Mouse (Mus musculus): ENCODE measurements around the gene Arhgef12. TPM values are rescaled to one million over a fixed set of nuclear protein-coding genes. Genes with fewer than 3 reads are reported as not detected.

The Arhgef12 gene
- polyA plus RNA-seq, 1 experiment from 2014 or later: 12.2 TPM

- no peak overlapping the region for H3K4me2 ChIP-seq (replicated peaks)
- no peaks in the 10 kb centered on the region for H3K27me3 ChIP-seq
- no peak overlapping the region for H3K4me3 ChIP-seq (replicated peaks)
- WGBS: 46% methylated on average over 4 of the region's 4 CpGs
- peaks cover 39% of the 10 kb centered on the region for H3K4me1 ChIP-seq
- no peak overlapping the region for H3K27ac ChIP-seq (replicated peaks)
- no peaks in the 10 kb centered on the region for H3K36me3 ChIP-seq
- H3K9me3 ChIP-seq (replicated peaks): no peaks in the 10 kb centered on the region
- no peak overlapping the region for H3K9ac ChIP-seq
- ATAC-seq (ENCODE audit: insufficient number of reproducible peaks, low FRiP score, low TSS enrichment, low read depth): no peak
Observed at GRCm38 (mm10) chr9:43098922-43099321, 8.1 kb downstream of the Arhgef12 start.

DNA sequence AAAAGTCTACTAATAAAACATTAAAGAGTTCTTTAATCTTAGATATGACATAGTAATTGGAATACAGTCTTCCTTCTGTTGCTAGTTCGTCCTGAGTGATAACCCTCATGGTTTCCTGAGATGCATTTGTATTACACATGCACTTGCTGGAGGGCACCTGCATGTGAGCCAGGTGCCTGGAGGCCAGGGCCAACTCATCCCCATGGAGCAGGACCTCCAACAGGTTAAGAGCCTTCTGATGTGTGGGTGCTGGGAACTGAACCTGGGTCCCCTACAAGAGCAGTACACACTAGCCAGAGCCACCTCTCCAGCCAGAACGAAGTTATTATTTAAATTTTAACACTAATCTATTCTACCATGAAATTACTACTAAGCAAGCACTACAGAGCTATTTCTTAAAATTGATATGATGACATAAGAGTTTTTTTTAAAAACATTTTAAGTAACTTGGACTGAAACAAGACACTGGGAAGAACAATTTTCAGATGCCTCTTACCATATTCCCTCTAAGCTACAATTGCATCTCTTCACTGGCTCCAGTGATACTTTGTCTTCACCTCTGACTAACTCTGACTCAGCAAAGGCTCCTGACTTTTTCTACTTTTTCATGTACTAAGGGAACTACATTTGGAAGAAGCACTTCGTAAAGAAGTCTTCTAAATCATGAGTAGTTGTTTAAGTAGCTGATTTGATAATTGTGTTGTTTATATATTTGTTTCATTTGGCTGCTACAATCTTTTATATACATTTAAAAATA is 9.1 kb downstream of the Arhgef12 start:
- Histone ChIP-seq H3K4me2 (replicated peaks) (no peak overlapping the region), H3K36me3 (no peaks in the 10 kb centered on the region), H3K9me3 (replicated peaks) (no peaks in the 10 kb centered on the region), H3K27ac (replicated peaks) (no peak overlapping the region), H3K9ac (no peak overlapping the region), H3K27me3 (no peaks in the 10 kb centered on the region), H3K4me3 (replicated peaks) (no peak overlapping the region), H3K4me1 (peaks cover 35% of the 10 kb centered on the region)
- no peak for ATAC-seq (ENCODE audit: insufficient number of reproducible peaks, low FRiP score, low TSS enrichment, low read depth)
- 82% methylated on average over 3 of the region's 3 CpGs for WGBS

DNA sequence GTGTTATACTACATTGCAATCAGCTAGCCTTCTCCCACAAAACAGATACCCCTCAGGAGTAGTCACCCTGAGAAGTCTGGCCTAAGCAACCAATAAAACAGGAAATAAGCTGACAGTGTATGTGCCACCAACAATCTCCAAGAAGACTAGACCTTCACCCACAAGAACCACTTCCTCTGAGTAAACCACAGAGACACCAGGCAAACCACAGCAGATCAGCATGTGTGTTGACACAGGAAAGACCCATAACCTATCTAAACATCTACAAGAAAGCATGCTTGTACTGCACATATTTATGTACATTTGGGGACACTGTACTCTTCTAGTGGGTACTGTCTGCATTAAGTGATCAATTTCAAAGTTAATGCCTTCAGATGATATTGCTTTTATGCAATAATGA is 10.7 kb downstream of the Arhgef12 start:
- Histone ChIP-seq H3K4me2 (replicated peaks) (no peak overlapping the region), H3K4me1 (peaks cover 28% of the 10 kb centered on the region), H3K27me3 (no peaks in the 10 kb centered on the region), H3K27ac (replicated peaks) (no peak overlapping the region), H3K4me3 (replicated peaks) (no peak overlapping the region), H3K9me3 (replicated peaks) (no peaks in the 10 kb centered on the region), H3K9ac (no peak overlapping the region), H3K36me3 (no peaks in the 10 kb centered on the region)
- no peak for ATAC-seq (ENCODE audit: insufficient number of reproducible peaks, low FRiP score, low TSS enrichment, low read depth)

DNA sequence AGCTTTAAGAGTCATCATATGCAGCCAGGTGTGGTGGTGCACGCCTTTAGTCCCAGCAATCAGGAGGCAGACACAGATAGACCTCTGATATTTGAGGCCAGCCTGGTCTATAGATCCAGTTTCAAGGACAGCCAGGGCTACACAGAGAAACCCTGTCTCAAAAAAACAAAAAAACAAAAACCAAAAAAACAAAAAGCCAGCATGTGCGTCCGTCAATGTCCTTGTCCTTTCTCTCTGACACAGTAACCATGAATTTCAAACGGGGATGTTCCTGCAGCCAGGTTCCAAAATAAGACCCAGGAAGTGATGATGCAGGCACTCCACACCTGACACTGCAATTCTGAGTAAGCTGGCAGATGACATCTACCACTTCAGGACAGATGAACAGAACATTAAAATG is 12.2 kb downstream of the Arhgef12 start:
- no peaks in the 10 kb centered on the region for H3K27me3 ChIP-seq
- peaks cover 23% of the 10 kb centered on the region for H3K4me1 ChIP-seq
- H3K27ac ChIP-seq (replicated peaks): no peak overlapping the region
- no peaks in the 10 kb centered on the region for H3K9me3 ChIP-seq (replicated peaks)
- H3K36me3 ChIP-seq: no peaks in the 10 kb centered on the region
- no peak overlapping the region for H3K4me3 ChIP-seq (replicated peaks)
- no peak for ATAC-seq (ENCODE audit: insufficient number of reproducible peaks, low FRiP score, low TSS enrichment, low read depth)
- 89% methylated on average over 4 of the region's 4 CpGs for WGBS
- no peak overlapping the region for H3K4me2 ChIP-seq (replicated peaks)
- H3K9ac ChIP-seq: no peak overlapping the region

DNA sequence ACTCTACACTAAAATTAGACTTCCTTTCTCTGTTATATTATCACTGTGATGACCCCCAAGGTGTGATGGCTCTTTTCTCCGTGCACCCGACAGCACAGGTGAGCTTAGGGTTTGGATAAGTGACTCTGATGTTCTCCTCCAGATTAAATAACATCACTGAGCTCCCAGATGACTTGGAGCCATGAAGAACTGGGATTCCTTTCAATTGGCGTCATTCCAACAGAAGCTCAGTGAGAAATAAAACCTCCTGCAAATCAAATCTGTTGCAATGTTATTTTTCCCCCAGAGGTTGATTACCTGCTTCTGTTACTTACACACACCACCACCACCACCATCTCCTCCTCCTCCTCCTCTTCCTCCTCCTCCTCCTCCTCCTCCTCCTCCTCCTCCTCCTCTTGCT is 13.2 kb downstream of the Arhgef12 start:
- Histone ChIP-seq H3K9me3 (replicated peaks) (no peaks in the 10 kb centered on the region), H3K4me1 (peaks cover 23% of the 10 kb centered on the region)
- 48% methylated on average over 3 of the region's 3 CpGs for WGBS

GRCm38 (mm10) chr9:43085686-43086285 is 21.3 kb downstream of the Arhgef12 start:
- no peak for ATAC-seq (ENCODE audit: insufficient number of reproducible peaks, low FRiP score, low TSS enrichment, low read depth)
- no peak overlapping the region for H3K27ac ChIP-seq (replicated peaks)
- 86% methylated on average over 1 of the region's 1 CpGs for WGBS

More for the DNA sequence above, 13.2 kb downstream of the Arhgef12 start:
- Histone ChIP-seq H3K27me3 (no peaks in the 10 kb centered on the region), H3K27ac (replicated peaks) (no peak overlapping the region), H3K9ac (no peak overlapping the region), H3K36me3 (no peaks in the 10 kb centered on the region), H3K4me2 (replicated peaks) (no peak overlapping the region), H3K4me3 (replicated peaks) (no peak overlapping the region)
- ATAC-seq (ENCODE audit: insufficient number of reproducible peaks, low FRiP score, low TSS enrichment, low read depth): no peak

GRCm38 (mm10) chr9:43084496-43085362 is 22.3 kb downstream of the Arhgef12 start:
- H3K9ac ChIP-seq: no peak overlapping the region
- H3K36me3 ChIP-seq: no peaks in the 10 kb centered on the region
- no peak overlapping the region for H3K27ac ChIP-seq (replicated peaks)
- H3K27me3 ChIP-seq: no peaks in the 10 kb centered on the region
- no peak for ATAC-seq (ENCODE audit: insufficient number of reproducible peaks, low FRiP score, low TSS enrichment, low read depth)
- peaks cover 19% of the 10 kb centered on the region for H3K4me1 ChIP-seq
- H3K4me2 ChIP-seq (replicated peaks): no peak overlapping the region
- no peaks in the 10 kb centered on the region for H3K9me3 ChIP-seq (replicated peaks)
- no peak overlapping the region for H3K4me3 ChIP-seq (replicated peaks)
- WGBS: 59% methylated on average over 7 of the region's 7 CpGs

More at GRCm38 (mm10) chr9:43085686-43086285, 21.3 kb downstream of the Arhgef12 start:
- H3K36me3 ChIP-seq: no peaks in the 10 kb centered on the region
- no peak overlapping the region for H3K4me2 ChIP-seq (replicated peaks)
- no peak overlapping the region for H3K4me3 ChIP-seq (replicated peaks)
- peaks cover 14% of the 10 kb centered on the region for H3K4me1 ChIP-seq
- H3K9ac ChIP-seq: no peak overlapping the region
- H3K27me3 ChIP-seq: no peaks in the 10 kb centered on the region
- no peaks in the 10 kb centered on the region for H3K9me3 ChIP-seq (replicated peaks)

- Histone ChIP-seq H3K36me3 (no peaks in the 10 kb centered on the region), H3K27ac (replicated peaks) (no peak overlapping the region), H3K9ac (no peak overlapping the region), H3K4me2 (replicated peaks) (no peak overlapping the region), H3K4me1 (peaks cover 19% of the 10 kb centered on the region), H3K9me3 (replicated peaks) (no peaks in the 10 kb centered on the region), H3K4me3 (replicated peaks) (no peak overlapping the region), H3K27me3 (no peaks in the 10 kb centered on the region)
- ATAC-seq (ENCODE audit: insufficient number of reproducible peaks, low FRiP score, low TSS enrichment, low read depth): no peak
- whole genome bisulfite sequencing: 47% methylated on average over 7 of the region's 7 CpGs
Observed at GRCm38 (mm10) chr9:43083441-43084055, 23.5 kb downstream of the Arhgef12 start.

- Histone ChIP-seq H3K4me1 (0 out of 2 replicates have a peak, but pooled peaks cover 11% of the 10 kb centered on the region), H3K27me3 (no peaks in the 10 kb centered on the region), H3K4me3 (replicated peaks) (no peak overlapping the region), H3K4me2 (replicated peaks) (no peak overlapping the region), H3K36me3 (no peaks in the 10 kb centered on the region), H3K27ac (replicated peaks) (no peak overlapping the region), H3K9me3 (replicated peaks) (no peaks in the 10 kb centered on the region), H3K9ac (no peak overlapping the region)
- WGBS: 81% methylated on average over 3 of the region's 3 CpGs
- ATAC-seq (ENCODE audit: insufficient number of reproducible peaks, low FRiP score, low TSS enrichment, low read depth): no peak
Observed at GRCm38 (mm10) chr9:43078711-43079110, 28.3 kb downstream of the Arhgef12 start.

GRCm38 (mm10) chr9:43076163-43076562 is 30.9 kb downstream of the Arhgef12 start:
- H3K27ac ChIP-seq (replicated peaks): no peak overlapping the region
- peaks cover 14% of the 10 kb centered on the region for H3K4me1 ChIP-seq
- no peaks in the 10 kb centered on the region for H3K36me3 ChIP-seq
- no peak overlapping the region for H3K4me2 ChIP-seq (replicated peaks)
- no peaks in the 10 kb centered on the region for H3K27me3 ChIP-seq
- no peak overlapping the region for H3K4me3 ChIP-seq (replicated peaks)
- H3K9ac ChIP-seq: no peak overlapping the region
- WGBS: 67% methylated on average over 7 of the region's 7 CpGs
- H3K9me3 ChIP-seq (replicated peaks): no peaks in the 10 kb centered on the region
- ATAC-seq (ENCODE audit: insufficient number of reproducible peaks, low FRiP score, low TSS enrichment, low read depth): no peak

DNA sequence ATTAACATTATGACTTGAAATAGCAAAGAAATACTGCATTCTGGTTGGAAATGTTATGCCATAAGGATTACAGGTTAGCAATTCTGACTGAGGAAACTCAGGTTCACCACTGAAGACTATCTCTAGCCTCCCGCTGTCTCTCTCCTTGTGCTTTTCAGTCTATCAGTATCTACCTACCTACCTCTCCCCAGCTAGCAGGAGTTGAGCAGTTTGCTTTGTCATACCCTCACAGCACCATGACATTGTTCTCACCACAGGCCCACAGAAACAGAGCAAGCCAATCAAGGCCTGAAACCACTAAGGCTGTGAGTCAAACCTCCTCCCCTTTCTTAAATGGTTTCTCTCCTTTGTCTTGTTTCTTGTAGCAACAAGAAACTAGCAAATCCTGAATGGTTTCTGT is 32.4 kb downstream of the Arhgef12 start:
- no peak overlapping the region for H3K9ac ChIP-seq
- no peak overlapping the region for H3K27ac ChIP-seq (replicated peaks)
- H3K9me3 ChIP-seq (replicated peaks): no peaks in the 10 kb centered on the region
- 94% methylated on average over 1 of the region's 1 CpGs for WGBS
- H3K27me3 ChIP-seq: no peaks in the 10 kb centered on the region
- H3K4me1 ChIP-seq: peaks cover 14% of the 10 kb centered on the region
- no peak for ATAC-seq (ENCODE audit: insufficient number of reproducible peaks, low FRiP score, low TSS enrichment, low read depth)
- no peak overlapping the region for H3K4me2 ChIP-seq (replicated peaks)
- no peaks in the 10 kb centered on the region for H3K36me3 ChIP-seq
- no peak overlapping the region for H3K4me3 ChIP-seq (replicated peaks)

Measured in embryonic facial prominence, embryonic 15.5 days (tissue).